Mouse (Mus musculus): ENCODE data around the gene Syk. TPM values are rescaled to one million over a fixed set of nuclear protein-coding genes. Genes with fewer than 3 reads are reported as not detected.

Gene Syk
- polyA plus RNA-seq, 1 experiment from 2014 or later: 6.3 TPM

- Histone ChIP-seq H3K4me1 (no peaks in the 10 kb centered on the region), H3K4me2 (no peak overlapping the region), H3K36me3 (no peaks in the 10 kb centered on the region), H3K4me3 (no peak overlapping the region), H3K27me3 (replicated peaks) (peaks cover 25% of the 10 kb centered on the region), H3K9me3 (no peaks in the 10 kb centered on the region), H3K27ac (replicated peaks) (no peak overlapping the region), H3K9ac (no peak overlapping the region)
- ATAC-seq (ENCODE audit: extremely low read depth, insufficient number of reproducible peaks, low FRiP score, low TSS enrichment): no peak
- 68% methylated on average over 12 of the region's 12 CpGs for WGBS
Measured at GRCm38 (mm10) chr13:52654081-52654829, 71.3 kb downstream of the Syk start.

GRCm38 (mm10) chr13:52654830-52655308, 71.9 kb downstream of the Syk start:
- no peaks in the 10 kb centered on the region for H3K4me1 ChIP-seq
- ATAC-seq (ENCODE audit: extremely low read depth, insufficient number of reproducible peaks, low FRiP score, low TSS enrichment): no peak
- no peaks in the 10 kb centered on the region for H3K9me3 ChIP-seq
- no peak overlapping the region for H3K4me2 ChIP-seq
- no peaks in the 10 kb centered on the region for H3K36me3 ChIP-seq
- H3K27me3 ChIP-seq (replicated peaks): peaks cover 25% of the 10 kb centered on the region
- no peak overlapping the region for H3K4me3 ChIP-seq
- 27% methylated on average over 9 of the region's 9 CpGs for WGBS
- H3K27ac ChIP-seq (replicated peaks): no peak overlapping the region
- no peak overlapping the region for H3K9ac ChIP-seq

- no peak overlapping the region for H3K9ac ChIP-seq
- no peaks in the 10 kb centered on the region for H3K36me3 ChIP-seq
- no peak overlapping the region for H3K27ac ChIP-seq (replicated peaks)
- no peak overlapping the region for H3K4me3 ChIP-seq
- WGBS: 71% methylated on average over 7 of the region's 7 CpGs
- no peaks in the 10 kb centered on the region for H3K4me1 ChIP-seq
- no peak for ATAC-seq (ENCODE audit: extremely low read depth, insufficient number of reproducible peaks, low FRiP score, low TSS enrichment)
- H3K9me3 ChIP-seq: no peaks in the 10 kb centered on the region
- peaks cover 30% of the 10 kb centered on the region for H3K27me3 ChIP-seq (replicated peaks)
- H3K4me2 ChIP-seq: no peak overlapping the region
Measured at GRCm38 (mm10) chr13:52657966-52658365, 75.0 kb downstream of the Syk start.

- Histone ChIP-seq H3K4me3 (no peak overlapping the region), H3K9me3 (no peaks in the 10 kb centered on the region), H3K27ac (replicated peaks) (no peak overlapping the region), H3K4me2 (no peak overlapping the region), H3K9ac (no peak overlapping the region), H3K4me1 (no peaks in the 10 kb centered on the region), H3K36me3 (no peaks in the 10 kb centered on the region), H3K27me3 (replicated peaks) (peaks cover 30% of the 10 kb centered on the region)
- ATAC-seq (ENCODE audit: extremely low read depth, insufficient number of reproducible peaks, low FRiP score, low TSS enrichment): no peak
- WGBS: 9% methylated on average over 8 of the region's 8 CpGs
Measured at GRCm38 (mm10) chr13:52658477-52658876, 75.5 kb downstream of the Syk start.

- H3K27me3 ChIP-seq (replicated peaks): peaks cover 30% of the 10 kb centered on the region
- no peaks in the 10 kb centered on the region for H3K36me3 ChIP-seq
- no peak overlapping the region for H3K27ac ChIP-seq (replicated peaks)
- no peak overlapping the region for H3K4me2 ChIP-seq
- no peaks in the 10 kb centered on the region for H3K4me1 ChIP-seq
- no peak overlapping the region for H3K4me3 ChIP-seq
- H3K9ac ChIP-seq: no peak overlapping the region
- H3K9me3 ChIP-seq: no peaks in the 10 kb centered on the region
- ATAC-seq (ENCODE audit: extremely low read depth, insufficient number of reproducible peaks, low FRiP score, low TSS enrichment): no peak
- WGBS: 67% methylated on average over 11 of the region's 11 CpGs
Measured at GRCm38 (mm10) chr13:52659171-52659665, 76.2 kb downstream of the Syk start.

- no peak overlapping the region for H3K9ac ChIP-seq
- no peak overlapping the region for H3K4me3 ChIP-seq
- WGBS: 63% methylated on average over 3 of the region's 3 CpGs
- ATAC-seq (ENCODE audit: extremely low read depth, insufficient number of reproducible peaks, low FRiP score, low TSS enrichment): no peak
- peaks cover 12% of the 10 kb centered on the region for H3K4me1 ChIP-seq
- H3K4me2 ChIP-seq: no peak overlapping the region
- H3K36me3 ChIP-seq: no peaks in the 10 kb centered on the region
- no peaks in the 10 kb centered on the region for H3K27me3 ChIP-seq (replicated peaks)
- H3K9me3 ChIP-seq: peaks cover 6% of the 10 kb centered on the region; the same call in 1 of the 2 replicates
- no peak overlapping the region for H3K27ac ChIP-seq (replicated peaks)
Measured at GRCm38 (mm10) chr13:52669889-52670288, 86.9 kb downstream of the Syk start.

- WGBS: 43% methylated on average over 4 of the region's 4 CpGs
- no peak overlapping the region for H3K4me2 ChIP-seq
- no peak overlapping the region for H3K9ac ChIP-seq
- no peaks in the 10 kb centered on the region for H3K36me3 ChIP-seq
- H3K4me1 ChIP-seq: peaks cover 12% of the 10 kb centered on the region
- peaks cover 6% of the 10 kb centered on the region; the same call in 1 of the 2 replicates for H3K9me3 ChIP-seq
- no peak overlapping the region for H3K27ac ChIP-seq (replicated peaks)
- no peaks in the 10 kb centered on the region for H3K27me3 ChIP-seq (replicated peaks)
- ATAC-seq (ENCODE audit: extremely low read depth, insufficient number of reproducible peaks, low FRiP score, low TSS enrichment): no peak
- H3K4me3 ChIP-seq: no peak overlapping the region
Measured at GRCm38 (mm10) chr13:52673272-52673671, 90.3 kb downstream of the Syk start.

- Histone ChIP-seq H3K27me3 (replicated peaks) (no peaks in the 10 kb centered on the region), H3K36me3 (no peaks in the 10 kb centered on the region), H3K9ac (no peak overlapping the region), H3K4me1 (peaks cover 12% of the 10 kb centered on the region), H3K4me2 (no peak overlapping the region), H3K9me3 (peaks cover 6% of the 10 kb centered on the region; the same call in 1 of the 2 replicates), H3K4me3 (no peak overlapping the region), H3K27ac (replicated peaks) (no peak overlapping the region)
- ATAC-seq (ENCODE audit: extremely low read depth, insufficient number of reproducible peaks, low FRiP score, low TSS enrichment): no peak
- WGBS: 41% methylated on average over 4 of the region's 4 CpGs
Measured at GRCm38 (mm10) chr13:52673856-52674255, 90.9 kb downstream of the Syk start.

GRCm38 (mm10) chr13:52674839-52675238, 91.9 kb downstream of the Syk start:
- Histone ChIP-seq H3K9me3 (peaks cover 6% of the 10 kb centered on the region; the same call in 1 of the 2 replicates), H3K4me1 (peaks cover 12% of the 10 kb centered on the region), H3K36me3 (no peaks in the 10 kb centered on the region), H3K4me3 (no peak overlapping the region), H3K27ac (replicated peaks) (no peak overlapping the region), H3K27me3 (replicated peaks) (no peaks in the 10 kb centered on the region), H3K4me2 (no peak overlapping the region), H3K9ac (no peak overlapping the region)
- WGBS: 32% methylated on average over 12 of the region's 12 CpGs
- no peak for ATAC-seq (ENCODE audit: extremely low read depth, insufficient number of reproducible peaks, low FRiP score, low TSS enrichment)

- no peak overlapping the region for H3K4me2 ChIP-seq
- H3K9me3 ChIP-seq: peaks cover 6% of the 10 kb centered on the region; the same call in 1 of the 2 replicates
- ATAC-seq (ENCODE audit: extremely low read depth, insufficient number of reproducible peaks, low FRiP score, low TSS enrichment): no peak
- H3K27me3 ChIP-seq (replicated peaks): no peaks in the 10 kb centered on the region
- H3K27ac ChIP-seq (replicated peaks): no peak overlapping the region
- H3K4me3 ChIP-seq: no peak overlapping the region
- no peak overlapping the region for H3K9ac ChIP-seq
- H3K36me3 ChIP-seq: no peaks in the 10 kb centered on the region
- 76% methylated on average over 8 of the region's 8 CpGs for WGBS
- H3K4me1 ChIP-seq: peaks cover 12% of the 10 kb centered on the region
Measured at GRCm38 (mm10) chr13:52675526-52676294, 92.7 kb downstream of the Syk start.

GRCm38 (mm10) chr13:52676671-52677445, 93.9 kb downstream of the Syk start:
- Histone ChIP-seq H3K4me1 (peaks cover 12% of the 10 kb centered on the region), H3K4me3 (no peak overlapping the region), H3K27me3 (replicated peaks) (no peaks in the 10 kb centered on the region), H3K27ac (replicated peaks) (no peak overlapping the region), H3K36me3 (no peaks in the 10 kb centered on the region), H3K4me2 (no peak overlapping the region), H3K9me3 (peaks cover 6% of the 10 kb centered on the region; the same call in 1 of the 2 replicates), H3K9ac (no peak overlapping the region)
- no peak for ATAC-seq (ENCODE audit: extremely low read depth, insufficient number of reproducible peaks, low FRiP score, low TSS enrichment)
- 60% methylated on average over 5 of the region's 5 CpGs for WGBS

Measured in heart, embryonic 13.5 days (tissue).